Comparison of ENCODE assay signal across 8 mouse cellular contexts in genomic region chr4:105156955-105157275, GRCm38 (mm10). TPM values are rescaled to one million over a fixed set of nuclear protein-coding genes. Genes with fewer than 3 reads are reported as not detected.
DNase-seq lines count a peak whose midpoint lies in the region; ATAC-seq and TF ChIP-seq lines count a peak whose summit lies in the region.

No protein-coding gene starts in this region.

- peak overlapping the region; percentile 94 for H3K27ac ChIP-seq in lung, embryonic 15.5 days
- H3K27ac ChIP-seq in forebrain, embryonic 11.5 days (ENCODE audit: low read depth, low read length): peak overlapping the region; percentile 97
- H3K27ac ChIP-seq in limb, embryonic 12.5 days: no peak overlapping the region; the same call in 1 of the 2 replicates
- H3K27ac ChIP-seq in olfactory bulb, adult 2 months (ENCODE audit: insufficient read depth, low read depth, low read length): no peak overlapping the region

- TF ChIP-seq POLR2A in olfactory bulb, adult 2 months (IDR thresholded peaks at IDR 0.05; ENCODE audit: insufficient read depth, low read depth, low read length): no peak

- under 1% methylated on average over 4 of the region's 4 CpGs for WGBS in lung, embryonic 15.5 days
- WGBS in forebrain, embryonic 11.5 days: 0% methylated on average over 4 of the region's 4 CpGs
- 1% methylated on average over 4 of the region's 4 CpGs for WGBS in limb, embryonic 12.5 days
- WGBS in olfactory bulb, adult 2 months: 0% methylated on average over 4 of the region's 4 CpGs

- no peaks in the 10 kb centered on the region for H3K9me3 ChIP-seq in lung, embryonic 15.5 days
- no peaks in the 10 kb centered on the region for H3K9me3 ChIP-seq in forebrain, embryonic 11.5 days (ENCODE audit: control insufficient read depth, low read length)
- no peaks in the 10 kb centered on the region; the same call in 1 of the 2 replicates for H3K9me3 ChIP-seq in limb, embryonic 12.5 days

- peak overlapping the region; percentile 73 for H3K4me2 ChIP-seq in lung, embryonic 15.5 days
- peak overlapping the region; percentile 83 for H3K4me2 ChIP-seq in forebrain, embryonic 11.5 days (ENCODE audit: low read depth, low read length, severe bottlenecking)
- H3K4me2 ChIP-seq in limb, embryonic 12.5 days: no peak overlapping the region

- peaks cover 17% of the 10 kb centered on the region for H3K4me1 ChIP-seq in lung, embryonic 15.5 days
- peaks cover 10% of the 10 kb centered on the region for H3K4me1 ChIP-seq in forebrain, embryonic 11.5 days (replicated peaks; ENCODE audit: control insufficient read depth, insufficient read depth, low read length)
- peaks cover 36% of the 10 kb centered on the region for H3K4me1 ChIP-seq in limb, embryonic 12.5 days (replicated peaks)
- peaks cover 5% of the 10 kb centered on the region for H3K4me1 ChIP-seq in olfactory bulb, adult 2 months (ENCODE audit: control insufficient read depth, insufficient read depth, low read length)

- no peak for DNase-seq in lung, adult 18-20 months
- DNase-seq in forebrain, embryonic 11.5 days (ENCODE audit: low spot score): no peak
- DNase-seq in layer of hippocampus, postnatal 10 days (ENCODE audit: low spot score in 2 of 2): no peak
- no peak for DNase-seq in cerebellum, adult 9-10 months
- no peak for DNase-seq in layer of hippocampus, postnatal 25 days (ENCODE audit: extremely low spot score in 1 of 2, low spot score in 1 of 2)

- TF ChIP-seq CTCF in olfactory bulb, adult 2 months (IDR thresholded peaks at IDR 0.05; ENCODE audit: insufficient read depth, low read depth, low read length): no peak

- peak overlapping the region; percentile 87 for H3K4me3 ChIP-seq in lung, embryonic 15.5 days
- peak overlapping the region; percentile 96 for H3K4me3 ChIP-seq in forebrain, embryonic 11.5 days (ENCODE audit: low read depth, low read length)
- H3K4me3 ChIP-seq in limb, embryonic 12.5 days (replicated peaks): peak overlapping the region; percentile 93
- H3K4me3 ChIP-seq in olfactory bulb, adult 2 months (ENCODE audit: insufficient read depth, low read depth, low read length): peak overlapping the region; percentile 79

- peaks cover 5% of the 10 kb centered on the region for H3K36me3 ChIP-seq in lung, embryonic 15.5 days
- peaks cover 3% of the 10 kb centered on the region; the same call in 1 of the 2 replicates for H3K36me3 ChIP-seq in forebrain, embryonic 11.5 days (ENCODE audit: control insufficient read depth, insufficient read depth, low read length)
- H3K36me3 ChIP-seq in limb, embryonic 12.5 days: peaks cover 14% of the 10 kb centered on the region

- ATAC-seq in lung, embryonic 15.5 days (ENCODE audit: borderline replicate concordance, extremely low read depth, low FRiP score, low TSS enrichment): peak; percentile 9; the same call in 1 of the 2 replicates
- ATAC-seq in forebrain, embryonic 11.5 days (replicated peaks; ENCODE audit: low FRiP score): no peak
- ATAC-seq in limb, embryonic 12.5 days (ENCODE audit: insufficient number of reproducible peaks, insufficient read depth, low FRiP score, low TSS enrichment, low read depth): no peak; the same call in 1 of the 2 replicates

- H3K27me3 ChIP-seq in lung, embryonic 15.5 days: no peaks in the 10 kb centered on the region
- no peaks in the 10 kb centered on the region for H3K27me3 ChIP-seq in forebrain, embryonic 11.5 days (ENCODE audit: control insufficient read depth, insufficient read depth, low read length)
- H3K27me3 ChIP-seq in limb, embryonic 12.5 days: no peaks in the 10 kb centered on the region

- no peak overlapping the region; the same call in 1 of the 2 replicates for H3K9ac ChIP-seq in lung, embryonic 15.5 days
- H3K9ac ChIP-seq in forebrain, embryonic 11.5 days (ENCODE audit: low read length): peak overlapping the region; percentile 98
- no peak overlapping the region for H3K9ac ChIP-seq in limb, embryonic 12.5 days (replicated peaks)

RNA-seq across cellular contexts. Expression of gene Plpp3, which starts 0.2 kb away (rescaled TPM):
- 78.4 and 85.4 TPM in 2 replicates for polyA plus RNA-seq in lung, embryonic 15.5 days (2015; fragmentation: Nextera tagmentation; extraction: Ambion mirVana)
- 69.9 and 71.6 TPM in 2 replicates for polyA plus RNA-seq in forebrain, embryonic 11.5 days (2014; fragmentation: Nextera tagmentation; extraction: Ambion mirVana)
- polyA plus RNA-seq in limb, embryonic 12.5 days (2016; fragmentation: Nextera tagmentation; extraction: Ambion mirVana): 96.0 and 110 TPM in 2 replicates
- polyA plus RNA-seq in olfactory bulb, adult 2 months (2012; ENCODE audit: insufficient read depth, insufficient read length, low replicate concordance, missing spikeins): not detected in 2 replicates
- total RNA-seq in layer of hippocampus, postnatal 10 days (2021): 100 to 1,000 TPM; 147 to 149 TPM
- total RNA-seq in layer of hippocampus, postnatal 25 days (2021): 100 to 1,000 TPM; 202 to 209 TPM

RNA-seq across cellular contexts. Expression of gene Prkaa2, which starts 47.2 kb away (rescaled TPM):
- 1.7 and 2.4 TPM in 2 replicates for polyA plus RNA-seq in lung, embryonic 15.5 days (2015; fragmentation: Nextera tagmentation; extraction: Ambion mirVana)
- polyA plus RNA-seq in forebrain, embryonic 11.5 days (2014; fragmentation: Nextera tagmentation; extraction: Ambion mirVana): 2.5 and 3.3 TPM in 2 replicates
- polyA plus RNA-seq in limb, embryonic 12.5 days (2016; fragmentation: Nextera tagmentation; extraction: Ambion mirVana): 0.92 and 0.99 TPM in 2 replicates
- not detected in 2 replicates for polyA plus RNA-seq in olfactory bulb, adult 2 months (2012; ENCODE audit: insufficient read depth, insufficient read length, low replicate concordance, missing spikeins)
- 10 to 100 TPM; 22.5 to 23.5 TPM for total RNA-seq in layer of hippocampus, postnatal 10 days (2021)
- total RNA-seq in layer of hippocampus, postnatal 25 days (2021): 10 to 100 TPM; 16.3 to 18.6 TPM

Comparison
In these comparisons a context has a peak if more than half of its experiments do, and no peak if none do; other contexts are left out.
1. H3K27ac ChIP-seq: peak in lung, embryonic 15.5 days (single experiment) and forebrain, embryonic 11.5 days (single experiment); none in limb, embryonic 12.5 days (single experiment) and olfactory bulb, adult 2 months (single experiment).
2. Peak in every context shown above with its lines, with median percentiles within 50 percentile points of each other: H3K4me3 ChIP-seq.